Mouse (Mus musculus): ENCODE measurements around the gene Heatr1.

DNA sequence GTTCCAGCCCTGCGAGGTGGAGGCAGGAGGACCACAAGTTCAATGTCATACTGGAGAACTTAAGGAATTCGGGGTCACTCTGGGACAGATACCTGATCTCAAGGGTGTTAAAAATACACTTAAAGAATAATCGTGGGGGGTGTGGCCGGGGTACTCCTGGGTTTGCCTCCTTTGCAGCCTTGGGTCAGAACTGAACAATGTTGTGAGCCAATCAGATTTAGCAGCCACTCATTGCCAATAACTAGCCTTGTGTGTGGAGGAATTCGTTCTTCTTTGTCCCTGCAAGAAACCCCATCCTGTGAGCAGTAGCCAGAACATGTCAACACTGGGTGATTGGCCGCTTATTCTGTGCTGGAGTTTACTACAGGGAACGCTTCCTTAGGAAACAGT, 66.9 kb downstream of the Heatr1 start:
- no peak for TF ChIP-seq CTCF (conservative IDR thresholded peaks at IDR 0.05 in 1 of 2, IDR thresholded peaks at IDR 0.05 in 1 of 2; ENCODE audit: low read depth in 2 of 2, low read length in 2 of 2)
- TF ChIP-seq CHD1 (IDR thresholded peaks at IDR 0.05; ENCODE audit: low read depth, low read length), result no peak
- TF ChIP-seq GABPA (IDR thresholded peaks at IDR 0.05; ENCODE audit: insufficient replicate concordance, low read depth, low read length), result no peak
- no peak for TF ChIP-seq ZKSCAN1 (IDR thresholded peaks at IDR 0.05; ENCODE audit: borderline replicate concordance, low read depth, low read length)
- TF ChIP-seq POLR2AphosphoS2 (IDR thresholded peaks at IDR 0.05; ENCODE audit: low read depth, low read length), result no peak
- TF ChIP-seq ZNF384 (IDR thresholded peaks at IDR 0.05; ENCODE audit: low read depth, low read length), result no peak
- no peak for TF ChIP-seq EP300 (IDR thresholded peaks at IDR 0.05; ENCODE audit: low read length)

All from CH12.LX (cell line).